Mouse (Mus musculus): ENCODE measurements around the gene Ppp1r35. TPM values are rescaled to one million over a fixed set of nuclear protein-coding genes. Genes with fewer than 3 reads are reported as not detected.
A peak's percentile ranks its signal among the peaks of the same experiment; 100 is the strongest.

Ppp1r35 gene
- polyA plus RNA-seq, 1 experiment from 2014 or later: 44.1 TPM

- peaks cover 46% of the 10 kb centered on the region for H3K36me3 ChIP-seq
- no peak for ATAC-seq (ENCODE audit: low FRiP score)
- 83% methylated on average over 5 of the region's 5 CpGs for WGBS
- peak overlapping the region; percentile 29 for H3K9ac ChIP-seq
- no peak overlapping the region for H3K4me3 ChIP-seq
- peaks cover 26% of the 10 kb centered on the region for H3K4me1 ChIP-seq (replicated peaks)
- no peaks in the 10 kb centered on the region for H3K9me3 ChIP-seq
- H3K27ac ChIP-seq: peak overlapping the region; percentile 37; the same call in 1 of the 2 replicates
- H3K27me3 ChIP-seq: no peaks in the 10 kb centered on the region
- no peak overlapping the region for H3K4me2 ChIP-seq
Observed at GRCm38 (mm10) chr5:137755425-137755824, 23.2 kb upstream of the Ppp1r35 start.

DNA sequence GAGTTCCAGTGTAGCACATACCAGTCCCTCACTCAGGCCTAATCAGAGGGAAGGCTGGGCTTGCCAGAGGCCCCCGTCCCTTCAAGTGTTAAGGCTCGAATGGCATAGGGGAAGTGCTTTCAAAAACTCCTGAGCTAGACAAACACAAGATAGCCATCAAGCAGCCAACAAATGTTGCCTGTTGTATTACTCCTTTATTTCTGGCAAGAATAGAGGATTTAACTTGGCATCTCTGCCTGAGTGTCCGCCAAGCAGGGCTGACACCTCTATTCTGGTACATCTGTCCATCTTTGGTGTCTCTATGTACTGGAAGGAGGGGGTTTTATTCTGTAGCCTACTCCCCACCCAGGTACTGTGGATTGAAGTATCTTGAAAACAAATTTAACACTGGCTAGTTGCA is 22.5 kb upstream of the Ppp1r35 start:
- Histone ChIP-seq H3K36me3 (peaks cover 43% of the 10 kb centered on the region), H3K4me3 (no peak overlapping the region), H3K9me3 (no peaks in the 10 kb centered on the region), H3K9ac (peak overlapping the region; percentile 29; the same call in 1 of the 2 replicates), H3K27me3 (no peaks in the 10 kb centered on the region), H3K4me1 (replicated peaks) (peaks cover 26% of the 10 kb centered on the region), H3K27ac (peak overlapping the region; percentile 37; the same call in 1 of the 2 replicates), H3K4me2 (no peak overlapping the region)
- no peak for ATAC-seq (ENCODE audit: low FRiP score)
- WGBS: 72% methylated on average over 3 of the region's 3 CpGs

- H3K27me3 ChIP-seq: no peaks in the 10 kb centered on the region
- H3K4me1 ChIP-seq (replicated peaks): peaks cover 26% of the 10 kb centered on the region
- WGBS: 45% methylated on average over 10 of the region's 10 CpGs
- no peak overlapping the region for H3K4me3 ChIP-seq
- no peak overlapping the region for H3K4me2 ChIP-seq
- no peak overlapping the region for H3K9ac ChIP-seq
- no peak overlapping the region for H3K27ac ChIP-seq
- H3K36me3 ChIP-seq: peaks cover 33% of the 10 kb centered on the region
- peak; percentile 36; the same call in 1 of the 2 replicates for ATAC-seq (ENCODE audit: low FRiP score)
- H3K9me3 ChIP-seq: no peaks in the 10 kb centered on the region
Observed at GRCm38 (mm10) chr5:137756882-137757661, 21.6 kb upstream of the Ppp1r35 start.

GRCm38 (mm10) chr5:137757887-137758286 is 20.8 kb upstream of the Ppp1r35 start:
- Histone ChIP-seq H3K4me1 (replicated peaks) (peaks cover 26% of the 10 kb centered on the region), H3K4me3 (no peak overlapping the region), H3K27ac (peak overlapping the region; percentile 18; the same call in 1 of the 2 replicates), H3K27me3 (no peaks in the 10 kb centered on the region), H3K9ac (peak overlapping the region; percentile 53), H3K9me3 (no peaks in the 10 kb centered on the region), H3K36me3 (peaks cover 25% of the 10 kb centered on the region), H3K4me2 (peak overlapping the region; percentile 29; the same call in 1 of the 2 replicates)
- 53% methylated on average over 6 of the region's 6 CpGs for WGBS
- peak; percentile 55 for ATAC-seq (ENCODE audit: low FRiP score)

DNA sequence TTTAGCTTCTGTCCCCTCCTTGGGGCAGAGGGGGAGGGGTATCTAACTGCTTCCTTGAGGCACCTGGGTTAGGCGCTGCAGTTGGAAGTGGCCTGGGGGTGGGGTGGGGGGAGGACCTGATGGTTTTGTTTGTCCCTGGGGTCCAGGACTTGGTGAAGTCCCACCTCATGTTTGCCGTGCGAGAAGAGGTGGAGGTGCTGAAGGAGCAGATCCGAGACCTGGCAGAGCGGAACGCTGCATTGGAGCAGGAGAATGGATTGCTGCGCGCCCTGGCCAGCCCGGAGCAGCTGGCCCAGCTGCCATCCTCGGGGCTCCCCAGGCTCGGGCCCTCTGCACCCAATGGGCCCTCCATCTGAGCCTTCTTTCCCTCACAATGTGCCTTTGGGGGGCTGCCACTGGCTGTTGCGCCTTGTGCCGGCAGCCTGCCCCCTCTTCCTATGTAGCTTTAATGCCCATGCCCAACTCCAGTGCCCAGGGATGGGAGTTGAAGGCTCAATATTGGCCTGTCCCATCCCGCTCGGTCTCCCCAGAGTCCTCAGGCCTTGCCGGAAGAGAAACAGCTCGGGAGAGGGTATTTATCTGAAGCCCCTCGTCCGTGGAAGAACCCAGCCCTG is 19.6 kb upstream of the Ppp1r35 start:
- no peak for ATAC-seq (ENCODE audit: low FRiP score)
- no peak overlapping the region for H3K4me2 ChIP-seq

GRCm38 (mm10) chr5:137759971-137760412 is 18.7 kb upstream of the Ppp1r35 start:
- no peaks in the 10 kb centered on the region for H3K27me3 ChIP-seq
- H3K27ac ChIP-seq: peak overlapping the region; percentile 81
- peaks cover 18% of the 10 kb centered on the region for H3K36me3 ChIP-seq
- H3K4me3 ChIP-seq: no peak overlapping the region
- H3K4me1 ChIP-seq (replicated peaks): peaks cover 29% of the 10 kb centered on the region
- no peak overlapping the region for H3K4me2 ChIP-seq
- 27% methylated on average over 4 of the region's 4 CpGs for WGBS
- no peak overlapping the region for H3K9ac ChIP-seq
- peak; percentile 89 for ATAC-seq (ENCODE audit: low FRiP score)
- H3K9me3 ChIP-seq: no peaks in the 10 kb centered on the region

More for the DNA sequence above, 19.6 kb upstream of the Ppp1r35 start:
- WGBS: 85% methylated on average over 19 of the region's 19 CpGs
- peaks cover 18% of the 10 kb centered on the region for H3K36me3 ChIP-seq
- H3K4me1 ChIP-seq (replicated peaks): peaks cover 26% of the 10 kb centered on the region
- H3K4me3 ChIP-seq: no peak overlapping the region
- H3K27ac ChIP-seq: peak overlapping the region; percentile 81
- H3K9me3 ChIP-seq: no peaks in the 10 kb centered on the region
- H3K9ac ChIP-seq: peak overlapping the region; percentile 43; the same call in 1 of the 2 replicates
- H3K27me3 ChIP-seq: no peaks in the 10 kb centered on the region

- Histone ChIP-seq H3K4me2 (no peak overlapping the region), H3K27ac (no peak overlapping the region; the same call in 1 of the 2 replicates), H3K4me1 (replicated peaks) (peaks cover 8% of the 10 kb centered on the region; the same call in 1 of the 2 replicates), H3K4me3 (no peak overlapping the region), H3K9me3 (no peaks in the 10 kb centered on the region), H3K27me3 (no peaks in the 10 kb centered on the region), H3K9ac (no peak overlapping the region), H3K36me3 (no peaks in the 10 kb centered on the region)
- no peak for ATAC-seq (ENCODE audit: low FRiP score)
- 45% methylated on average over 9 of the region's 9 CpGs for WGBS
Observed at GRCm38 (mm10) chr5:137764609-137765340, 13.9 kb upstream of the Ppp1r35 start.

GRCm38 (mm10) chr5:137766270-137766669 is 12.4 kb upstream of the Ppp1r35 start:
- Histone ChIP-seq H3K27me3 (no peaks in the 10 kb centered on the region), H3K4me3 (no peak overlapping the region), H3K4me1 (replicated peaks) (0 out of 2 replicates have a peak, but pooled peaks cover 8% of the 10 kb centered on the region), H3K36me3 (no peaks in the 10 kb centered on the region), H3K4me2 (no peak overlapping the region), H3K27ac (no peak overlapping the region), H3K9me3 (no peaks in the 10 kb centered on the region), H3K9ac (no peak overlapping the region)
- no peak for ATAC-seq (ENCODE audit: low FRiP score)
- 59% methylated on average over 3 of the region's 3 CpGs for WGBS

DNA sequence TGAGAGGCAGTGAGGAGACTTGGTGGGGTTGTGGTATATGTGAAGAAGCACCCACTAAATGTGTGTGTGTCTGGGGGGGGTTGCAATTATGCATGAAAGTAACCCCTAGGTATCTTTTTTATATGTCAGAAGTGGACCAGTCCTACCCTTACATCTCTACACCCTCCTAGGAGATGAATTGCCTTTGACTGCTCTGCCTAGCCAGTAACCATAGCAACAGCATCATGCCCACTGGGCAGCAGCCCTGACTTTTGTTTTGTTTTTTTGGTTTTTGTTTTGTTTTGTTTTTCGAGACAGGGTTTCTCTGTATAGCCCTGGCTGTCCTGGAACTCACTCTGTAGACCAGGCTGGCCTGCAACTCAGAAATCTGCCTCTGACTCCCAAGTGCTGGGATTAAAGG is 10.2 kb upstream of the Ppp1r35 start:
- 0 out of 2 replicates have a peak, but pooled peaks have one; percentile 60 for ATAC-seq (ENCODE audit: low FRiP score)
- H3K36me3 ChIP-seq: no peaks in the 10 kb centered on the region
- H3K9me3 ChIP-seq: no peaks in the 10 kb centered on the region
- no peak overlapping the region for H3K4me2 ChIP-seq
- H3K4me1 ChIP-seq (replicated peaks): 0 out of 2 replicates have a peak, but pooled peaks cover 8% of the 10 kb centered on the region
- 0 out of 2 replicates have a peak overlapping the region, but pooled peaks have one; percentile 56 for H3K9ac ChIP-seq
- H3K27me3 ChIP-seq: no peaks in the 10 kb centered on the region
- peak overlapping the region; percentile 26 for H3K27ac ChIP-seq
- no peak overlapping the region for H3K4me3 ChIP-seq
- 32% methylated on average over 1 of the region's 1 CpGs for WGBS

DNA sequence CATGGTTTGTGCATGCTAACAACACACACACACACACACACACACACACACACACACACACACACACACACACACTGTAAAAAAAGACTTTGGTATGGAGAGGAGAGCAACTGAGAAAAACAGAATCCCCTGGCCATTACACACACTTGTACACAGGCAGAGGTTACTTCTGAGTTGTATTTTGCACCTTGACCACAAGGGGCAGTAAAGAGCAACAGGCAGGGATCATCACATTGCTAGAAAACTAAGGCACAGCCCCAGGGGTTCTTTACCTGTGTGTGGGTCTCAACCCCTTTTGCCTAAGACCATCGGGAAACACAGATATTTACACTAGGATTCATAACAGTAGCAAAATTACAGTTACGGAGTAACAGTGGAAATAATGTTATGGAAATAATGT is 7.9 kb upstream of the Ppp1r35 start:
- Histone ChIP-seq H3K36me3 (no peaks in the 10 kb centered on the region), H3K27me3 (no peaks in the 10 kb centered on the region), H3K4me3 (no peak overlapping the region), H3K27ac (no peak overlapping the region), H3K4me1 (replicated peaks) (0 out of 2 replicates have a peak, but pooled peaks cover 5% of the 10 kb centered on the region), H3K4me2 (no peak overlapping the region), H3K9me3 (no peaks in the 10 kb centered on the region), H3K9ac (no peak overlapping the region)
- ATAC-seq (ENCODE audit: low FRiP score): no peak
- WGBS: 49% methylated on average over 2 of the region's 2 CpGs

GRCm38 (mm10) chr5:137772755-137773154 is 5.9 kb upstream of the Ppp1r35 start:
- Histone ChIP-seq H3K9ac (no peak overlapping the region), H3K4me2 (no peak overlapping the region), H3K36me3 (no peaks in the 10 kb centered on the region), H3K27me3 (no peaks in the 10 kb centered on the region), H3K9me3 (no peaks in the 10 kb centered on the region), H3K27ac (no peak overlapping the region), H3K4me3 (no peak overlapping the region), H3K4me1 (replicated peaks) (peaks cover 9% of the 10 kb centered on the region; the same call in 1 of the 2 replicates)
- ATAC-seq (ENCODE audit: low FRiP score): no peak

All from hindbrain, embryonic 13.5 days (tissue).